Mouse (Mus musculus) layer of hippocampus, adult 18-20 months (tissue): ENCODE measurements around the gene Prkcd. TPM values are rescaled to one million over a fixed set of nuclear protein-coding genes. Genes with fewer than 3 reads are reported as not detected.

Experiments
- DNase-seq, 2 experiments: peaks; one replicate each; pipeline ENCODE4 v3.0.0; 2022; ENCODE audit warnings: low spot score in 2 of 2
- total RNA-seq, 2 experiments: library from RNA; stranded (reverse); gene quantifications; 2 replicates each; pipeline ENCODE4 v1.2.3; 2021

The Prkcd gene
- total RNA-seq, 2 experiments from 2014 or later, result 31.5 to 38.1 TPM

GRCm38 (mm10) chr14:30635219-30635910 is 9.4 kb upstream of the Prkcd start:
- DNase-seq, result no peak

- DNase-seq, result no peak
Observed at GRCm38 (mm10) chr14:30634418-30634817, 8.4 kb upstream of the Prkcd start.

- no peak for DNase-seq
Observed at GRCm38 (mm10) chr14:30633708-30634107, 7.7 kb upstream of the Prkcd start.

GRCm38 (mm10) chr14:30631834-30632233 is 5.8 kb upstream of the Prkcd start:
- DNase-seq, result no peak

GRCm38 (mm10) chr14:30630811-30631576 is 5.0 kb upstream of the Prkcd start:
- DNase-seq, result no peak

DNA sequence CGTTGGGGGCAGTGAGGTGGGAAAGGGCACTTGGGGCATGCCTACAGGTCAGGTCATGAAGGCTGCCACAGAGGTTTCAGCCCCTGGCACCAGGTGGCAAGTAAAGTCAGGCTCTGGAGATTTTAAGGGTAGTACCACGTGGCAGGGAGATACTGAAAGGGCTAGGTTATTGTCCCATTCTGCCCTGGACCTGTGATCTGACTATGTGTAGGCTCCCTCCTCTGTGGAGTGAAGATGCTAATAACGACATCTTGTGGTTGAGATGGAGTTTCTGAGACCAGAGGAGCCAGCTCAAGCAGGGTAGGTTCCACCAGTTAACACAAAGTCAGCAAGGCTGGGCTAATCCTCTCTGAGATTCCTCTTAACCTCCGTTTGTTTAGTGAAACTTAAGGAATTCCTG is 3.8 kb upstream of the Prkcd start:
- DNase-seq, result no peak

GRCm38 (mm10) chr14:30628235-30628634 is 2.2 kb upstream of the Prkcd start:
- DNase-seq, result no peak

- no peak for DNase-seq
Observed at GRCm38 (mm10) chr14:30626756-30627742, 1.0 kb upstream of the Prkcd start.

GRCm38 (mm10) chr14:30625131-30625807 is 741 bp downstream of the Prkcd start:
- no peak for DNase-seq

GRCm38 (mm10) chr14:30624277-30624721 is 1.7 kb downstream of the Prkcd start:
- no peak for DNase-seq

DNA sequence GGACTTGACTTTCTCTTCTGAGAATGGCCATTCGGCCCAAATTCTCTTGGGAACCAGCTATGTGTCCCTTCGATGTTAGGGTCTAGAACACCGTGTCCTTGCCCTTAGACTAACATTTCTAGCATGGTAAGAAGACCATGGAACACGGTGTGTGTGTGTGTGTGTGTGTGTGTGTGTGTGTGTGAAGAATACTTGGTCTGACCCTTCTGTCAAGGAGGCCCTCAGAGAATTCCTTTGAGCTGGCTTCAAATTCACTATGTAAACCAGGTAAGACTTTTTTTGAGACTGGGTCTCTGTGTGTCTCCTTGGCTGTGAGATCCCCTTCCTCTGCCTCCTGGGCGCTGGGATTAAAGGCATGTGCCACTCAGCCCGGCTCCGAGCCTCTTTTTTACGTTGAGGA is 3.5 kb downstream of the Prkcd start:
- DNase-seq, result no peak

- no peak for DNase-seq
Observed at GRCm38 (mm10) chr14:30622130-30622529, 3.9 kb downstream of the Prkcd start.

DNA sequence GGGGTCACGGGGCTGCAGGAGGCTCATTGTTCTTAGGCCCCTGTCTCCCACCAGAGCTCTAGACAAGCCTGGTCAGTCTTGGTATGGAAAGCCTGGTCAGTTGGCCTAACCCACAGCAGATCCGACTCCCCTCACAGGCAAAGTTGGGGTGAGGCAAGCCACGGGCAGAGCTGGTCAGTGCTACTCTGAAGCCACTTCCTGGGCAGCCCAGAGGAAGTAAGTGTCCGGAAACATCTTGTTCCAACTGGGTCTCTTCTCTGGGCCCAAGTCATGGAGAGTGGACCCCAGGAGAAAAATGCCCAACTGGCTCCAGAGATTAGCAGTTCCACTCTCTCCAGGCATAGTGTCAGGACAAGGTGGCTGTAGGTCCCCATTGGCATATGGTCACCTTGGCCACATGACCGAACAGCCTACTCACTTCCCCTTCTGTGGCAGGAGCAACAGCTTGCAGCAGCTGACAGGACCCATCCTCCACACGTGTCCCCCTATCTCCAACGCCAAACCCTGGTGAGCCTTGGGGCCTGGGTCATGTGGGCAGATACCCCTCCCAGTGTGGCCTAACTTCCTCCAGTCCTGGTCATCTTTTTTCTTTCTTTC is 5.9 kb downstream of the Prkcd start:
- DNase-seq, result no peak

DNA sequence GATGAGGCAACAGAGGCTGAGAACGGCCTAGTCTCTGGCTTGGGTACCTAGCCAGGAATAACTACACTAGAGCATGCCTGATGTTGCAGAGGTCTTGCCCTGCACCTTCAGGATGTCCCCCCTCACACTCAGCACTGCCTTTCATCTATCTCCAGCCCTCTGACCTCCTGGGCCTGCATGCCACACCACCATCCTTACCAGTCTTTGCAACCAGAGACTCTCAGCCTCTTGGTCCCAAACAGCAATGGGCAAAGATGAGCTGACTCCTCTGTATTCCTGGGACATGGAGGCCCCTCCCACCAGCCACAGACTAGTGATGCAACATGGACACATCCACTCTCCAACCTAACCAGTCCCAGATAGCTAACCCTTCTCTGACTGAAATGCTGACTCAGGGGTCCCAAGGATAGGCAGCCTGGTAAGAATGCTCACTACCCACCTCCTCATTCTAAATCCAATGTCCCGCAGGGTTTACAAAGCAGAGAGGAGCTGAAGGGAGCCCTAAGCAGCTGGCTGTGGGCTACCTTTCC is 7.2 kb downstream of the Prkcd start:
- DNase-seq, result no peak

DNA sequence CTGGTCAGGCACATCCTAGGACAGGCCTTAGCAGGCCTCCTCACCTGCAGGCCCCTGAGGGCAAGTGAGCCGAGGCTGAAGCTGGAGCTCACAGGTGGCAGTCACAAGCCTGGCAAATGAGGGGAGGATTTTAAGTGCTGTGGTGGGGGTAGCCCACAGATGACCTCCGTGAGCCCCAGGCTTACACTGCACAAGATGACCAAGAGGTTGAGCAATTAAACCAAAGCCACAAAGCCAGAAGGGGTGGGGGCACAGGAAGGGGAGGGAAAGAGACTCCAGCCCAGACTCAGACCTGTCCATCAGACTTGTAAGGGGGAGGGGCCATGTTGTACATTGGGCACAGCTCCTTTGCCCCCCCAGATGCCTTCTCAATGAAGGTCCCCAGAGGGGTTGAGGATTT is 9.3 kb downstream of the Prkcd start:
- no peak for DNase-seq

GRCm38 (mm10) chr14:30612962-30613715 is 12.9 kb downstream of the Prkcd start:
- DNase-seq, result no peak

DNA sequence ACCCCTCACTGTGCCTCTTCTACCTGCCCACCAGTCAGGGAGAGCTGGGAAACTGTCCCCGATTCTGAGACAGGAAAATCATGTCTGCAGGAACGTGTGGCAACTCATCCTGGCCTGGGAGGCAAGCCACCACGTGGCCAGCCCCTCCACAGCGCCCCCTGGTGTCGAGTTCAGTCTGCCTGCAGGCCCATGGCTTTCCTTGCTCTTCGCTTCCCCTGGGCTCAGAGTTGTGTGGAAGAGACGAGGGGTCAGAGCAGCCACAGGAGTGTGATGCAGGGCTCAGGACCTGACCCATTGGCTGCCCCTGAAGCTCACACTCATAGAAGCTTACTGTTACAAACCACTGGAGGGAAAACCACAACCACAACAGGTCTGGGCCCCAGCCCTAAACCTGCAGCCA is 13.5 kb downstream of the Prkcd start:
- DNase-seq, result peak in 1 of 2 experiments; percentile 67

DNA sequence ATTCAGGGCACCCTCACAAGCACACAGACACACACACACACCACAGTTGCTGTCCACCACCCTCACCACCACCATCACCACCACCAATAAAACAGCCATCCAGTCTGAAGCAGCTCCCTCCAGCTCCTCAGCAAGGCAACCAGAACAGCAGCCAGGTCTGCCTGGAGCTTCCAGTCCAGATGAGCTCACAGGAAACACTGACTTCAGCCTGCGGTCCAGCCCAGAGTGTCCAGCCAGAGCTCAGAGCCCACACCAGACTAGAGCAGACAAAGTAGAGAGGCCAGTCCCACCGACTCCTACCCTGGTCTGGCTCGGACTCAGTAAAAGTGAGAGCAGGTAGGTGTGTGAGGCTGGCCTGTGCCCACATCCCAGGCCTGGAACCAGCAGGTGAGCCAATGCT is 15.1 kb downstream of the Prkcd start:
- DNase-seq, result no peak

GRCm38 (mm10) chr14:30610304-30610703 is 15.7 kb downstream of the Prkcd start:
- no peak for DNase-seq
